Mouse (Mus musculus) embryo, embryonic 11.5 days (tissue): ENCODE data around the gene Neurl4.
A peak's percentile ranks its signal among the peaks of the same experiment; 100 is the strongest.

Source experiments
- DNase-seq: peaks from one replicate; pipeline ENCODE4 v3.0.0-alpha.2; 2012; ENCODE audit warnings: low read depth, low spot score

The Neurl4 gene

DNA sequence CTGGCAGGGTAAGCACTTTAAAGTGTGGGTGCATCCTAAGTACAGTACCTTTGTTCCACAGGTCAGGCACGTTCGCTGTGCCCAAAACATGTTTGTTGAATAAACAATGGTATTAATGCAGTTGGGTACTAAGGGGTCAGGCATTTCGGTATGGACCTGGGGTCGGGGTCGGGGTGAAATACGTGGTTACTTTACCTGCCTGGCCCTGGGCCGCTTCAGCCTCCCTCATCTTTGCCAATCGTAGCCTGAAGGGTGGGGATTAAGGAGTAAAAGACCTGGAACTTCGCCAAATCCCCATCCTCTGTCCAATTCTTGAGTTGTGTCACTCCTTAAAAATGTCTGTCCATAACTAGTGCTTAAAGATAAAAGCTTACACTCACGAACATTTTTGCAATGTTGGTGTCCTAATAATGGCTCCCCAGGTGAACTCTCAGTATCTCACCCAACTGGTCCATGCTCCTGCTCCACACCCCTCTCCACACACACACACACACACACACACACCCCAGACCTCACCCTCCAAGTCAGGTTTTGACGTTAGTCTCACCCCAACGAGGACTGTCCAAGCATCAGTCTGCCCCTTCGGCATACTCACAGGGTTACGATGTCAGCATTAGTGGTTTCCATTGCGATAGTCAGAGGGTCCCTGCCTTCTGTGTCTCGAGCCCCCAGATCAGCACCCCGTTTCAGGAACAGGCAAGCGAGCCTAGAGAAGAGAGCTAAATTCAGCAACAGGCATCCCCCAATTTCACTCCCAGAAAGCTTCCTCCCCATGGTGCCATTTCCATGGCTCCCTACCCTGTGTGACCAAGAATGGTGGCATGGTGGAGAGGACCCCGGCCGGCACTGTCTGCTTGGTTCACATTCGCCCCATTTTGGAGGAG, 18.8 kb upstream of the Neurl4 start:
- DNase-seq, result no peak

DNA sequence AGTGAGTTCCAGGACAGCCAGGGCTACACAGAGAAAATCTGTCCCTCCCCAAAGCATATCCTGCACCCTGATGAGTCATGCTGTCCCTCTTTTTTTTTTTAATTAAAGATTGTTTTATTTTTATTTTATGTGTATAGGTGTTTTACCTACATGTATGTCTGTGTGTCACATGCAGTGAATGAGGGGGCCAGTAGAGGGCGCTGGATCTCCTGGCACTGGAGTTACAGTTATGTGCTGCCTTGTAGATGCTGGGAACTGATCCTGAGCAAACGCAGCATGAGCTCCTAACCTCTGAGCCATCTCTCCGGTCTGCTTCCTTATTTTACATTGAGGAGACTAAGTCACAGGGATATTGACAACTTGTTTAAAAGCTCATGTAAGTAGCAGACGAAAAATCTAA, 17.8 kb upstream of the Neurl4 start:
- no peak for DNase-seq

DNA sequence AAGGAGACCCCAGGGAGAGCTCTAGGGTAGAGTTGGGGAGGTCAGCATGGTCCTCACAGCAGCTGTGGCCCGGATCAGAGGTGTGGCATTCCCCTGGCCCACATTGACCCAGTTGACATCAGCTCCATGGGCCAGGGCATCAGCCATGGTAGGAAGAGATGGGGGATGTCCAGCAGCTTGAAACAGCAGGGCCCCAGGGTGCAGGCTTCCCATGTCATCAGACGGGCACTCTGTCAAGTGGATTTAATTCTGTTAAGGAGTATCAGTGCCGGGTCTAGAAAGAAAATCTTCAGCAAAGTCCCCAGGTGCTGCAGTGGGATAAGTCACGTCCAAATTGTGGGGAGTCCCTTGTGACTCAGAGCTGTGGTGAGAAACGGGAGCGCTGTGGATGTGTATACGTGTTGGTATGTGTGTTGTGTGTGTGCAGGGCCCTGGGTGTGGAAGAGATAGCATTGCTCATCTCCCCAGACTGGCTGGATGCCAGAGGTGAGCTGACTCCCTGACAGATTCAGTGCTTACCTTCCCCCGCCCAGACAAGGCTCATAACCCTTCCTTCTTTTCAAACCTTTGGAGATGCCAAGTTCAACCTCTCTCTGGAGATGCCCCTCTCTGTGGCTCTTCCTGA, 17.2 kb upstream of the Neurl4 start:
- DNase-seq, result no peak

DNA sequence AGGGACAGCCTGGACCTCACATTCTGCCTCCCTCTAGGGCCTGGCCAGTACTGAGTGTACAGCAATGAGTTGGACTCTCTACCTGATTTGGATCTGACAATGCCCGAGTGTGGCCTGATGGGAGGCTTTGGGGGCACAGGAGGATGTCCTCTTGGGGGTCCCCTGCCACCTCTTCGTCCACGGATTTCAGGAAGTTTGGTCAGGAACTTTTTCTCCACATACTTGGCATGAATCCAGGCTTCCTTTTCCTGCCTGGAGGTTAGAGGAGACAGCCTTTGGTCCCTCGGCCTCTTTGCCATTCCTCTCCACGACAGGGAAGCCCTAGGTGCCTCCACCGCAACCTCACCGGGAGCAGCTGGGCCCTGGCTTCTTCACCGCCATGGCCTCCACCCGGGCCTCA, 16.6 kb upstream of the Neurl4 start:
- no peak for DNase-seq

DNA sequence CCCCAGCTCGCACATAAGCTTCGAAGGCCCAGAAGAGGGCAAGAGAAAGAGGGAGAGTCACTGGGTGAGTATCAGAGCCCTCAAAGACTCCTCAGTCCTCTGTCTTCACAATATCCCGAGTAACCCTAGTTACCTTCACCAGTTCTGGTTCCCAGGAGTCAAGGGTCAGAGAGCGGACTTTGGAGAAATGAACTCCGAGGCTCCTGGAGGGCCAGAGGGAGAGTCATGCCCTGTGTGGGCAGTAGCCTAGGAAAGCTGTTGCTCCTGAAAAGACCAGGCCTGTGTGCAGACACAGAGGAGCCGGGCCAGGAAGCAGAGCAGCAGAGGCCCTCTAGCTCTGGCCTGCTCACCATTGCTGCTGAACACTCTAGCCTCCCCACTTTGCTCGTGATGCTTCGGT, 16.2 kb upstream of the Neurl4 start:
- no peak for DNase-seq

DNA sequence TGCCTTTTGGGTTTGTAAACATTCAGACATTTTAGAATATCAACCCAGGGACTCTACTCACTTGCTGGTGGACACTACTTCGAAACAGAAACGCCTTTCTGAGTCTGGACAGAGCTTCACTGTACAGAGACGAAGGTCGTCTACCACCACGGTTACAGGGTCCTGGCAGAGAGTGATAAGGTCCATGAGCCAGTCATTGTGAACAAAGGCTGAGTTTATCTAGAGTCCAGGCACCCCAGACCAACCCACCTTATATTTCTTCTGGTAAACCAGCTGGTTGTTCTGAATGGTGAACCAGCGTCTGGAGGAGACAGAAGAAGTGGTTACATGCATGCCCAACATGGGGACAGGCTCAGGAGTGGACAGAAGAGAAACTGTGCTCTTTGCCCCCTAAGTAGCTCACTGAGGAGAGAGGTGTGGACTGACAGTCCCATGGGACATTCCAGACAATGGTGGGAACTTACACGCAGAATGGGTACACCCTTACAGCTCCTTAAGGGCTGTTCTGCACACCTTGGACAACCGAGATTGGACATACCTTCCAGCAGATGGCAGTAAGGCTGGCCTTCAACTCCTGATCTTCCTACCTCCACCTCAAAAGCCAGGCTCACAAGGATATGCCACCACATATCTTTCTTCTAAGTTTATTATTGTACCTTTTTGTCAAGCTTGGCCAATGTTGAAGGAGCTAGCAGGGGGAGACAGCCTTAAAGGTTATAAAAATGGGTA, 13.8 kb upstream of the Neurl4 start:
- no peak for DNase-seq

DNA sequence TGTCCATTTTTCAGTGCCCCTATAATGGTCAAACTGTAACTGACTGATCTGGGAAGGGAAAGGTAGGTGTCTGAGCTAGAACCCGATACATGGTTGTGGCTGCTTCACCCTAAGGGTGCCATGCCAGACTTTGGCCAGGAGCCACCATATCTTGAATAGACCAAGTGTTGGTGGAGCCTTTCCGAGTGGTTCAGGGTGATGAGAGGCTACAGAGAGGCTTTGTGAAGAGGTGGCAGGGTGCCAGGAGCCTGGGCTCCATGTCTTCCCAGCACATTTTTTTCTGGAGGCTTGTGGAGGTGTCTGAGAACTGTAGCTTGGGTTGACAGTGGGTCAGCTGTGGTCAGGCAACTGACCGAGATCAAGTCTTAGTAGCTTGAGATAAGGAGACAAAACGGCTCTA, 9.4 kb upstream of the Neurl4 start:
- DNase-seq, result no peak

DNA sequence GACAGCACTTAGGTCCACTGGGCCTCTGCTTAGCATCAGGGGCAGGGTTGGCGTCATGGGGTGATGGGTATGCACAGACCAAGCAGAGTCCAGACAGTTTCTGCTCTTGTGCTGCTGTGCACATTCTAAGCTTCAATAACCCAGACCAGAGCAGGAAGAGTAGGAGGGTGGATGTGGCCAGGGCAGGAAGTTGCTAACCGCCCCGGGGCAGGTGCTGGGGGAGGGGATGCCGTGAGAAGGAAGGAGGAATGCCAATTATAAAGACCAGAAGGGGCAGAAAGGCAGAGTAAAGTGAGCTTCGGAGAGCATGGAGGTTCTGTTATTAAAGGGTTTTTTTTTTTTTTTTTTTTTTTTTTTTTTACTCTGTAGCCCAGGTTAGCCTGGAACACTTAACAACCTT, 6.2 kb upstream of the Neurl4 start:
- DNase-seq, result no peak

DNA sequence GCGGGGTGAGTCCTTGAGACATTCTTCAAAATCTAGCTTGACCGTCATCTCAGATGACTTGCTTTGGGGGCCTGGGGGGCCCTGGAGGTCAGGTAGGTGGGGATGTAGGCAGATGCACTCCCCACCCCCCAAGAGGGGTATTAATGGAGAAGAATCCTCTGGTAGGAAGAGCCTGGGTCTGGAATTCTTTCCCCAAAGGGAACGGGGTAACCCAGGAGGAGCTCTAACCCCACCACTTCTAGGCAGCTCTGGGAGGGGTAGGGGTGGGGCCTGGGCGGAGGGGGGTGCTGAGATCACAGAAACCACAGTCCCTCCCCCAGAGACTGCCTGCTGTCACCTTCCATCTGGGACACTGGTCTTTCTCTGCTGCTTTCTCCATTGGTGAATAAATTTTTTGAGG, 5.6 kb upstream of the Neurl4 start, which contains the start of gene Acap1:
TSS of gene Acap1 (minus strand) at position 249 of the 400 bp plus-strand sequence.
- no peak for DNase-seq

DNA sequence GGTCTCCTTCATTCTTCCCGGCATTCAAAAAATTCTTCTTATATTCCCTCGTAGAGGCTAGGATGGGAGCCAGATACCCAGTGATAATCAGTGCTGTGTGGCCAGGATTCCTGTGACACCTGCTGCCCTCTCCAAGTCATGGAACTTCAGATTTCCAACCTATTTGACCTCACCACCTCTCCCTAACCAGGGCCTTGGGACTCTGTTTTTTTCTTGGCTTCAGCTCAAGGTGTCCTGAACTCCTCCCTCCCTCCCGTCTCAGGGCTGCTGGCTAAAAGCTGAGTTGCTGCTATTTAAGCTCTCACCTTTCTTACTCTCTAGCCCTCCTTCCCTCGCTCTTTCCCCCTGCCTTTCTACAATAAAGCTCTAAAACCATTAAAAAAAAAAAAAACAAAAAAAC, 1.0 kb upstream of the Neurl4 start:
- DNase-seq, result no peak

DNA sequence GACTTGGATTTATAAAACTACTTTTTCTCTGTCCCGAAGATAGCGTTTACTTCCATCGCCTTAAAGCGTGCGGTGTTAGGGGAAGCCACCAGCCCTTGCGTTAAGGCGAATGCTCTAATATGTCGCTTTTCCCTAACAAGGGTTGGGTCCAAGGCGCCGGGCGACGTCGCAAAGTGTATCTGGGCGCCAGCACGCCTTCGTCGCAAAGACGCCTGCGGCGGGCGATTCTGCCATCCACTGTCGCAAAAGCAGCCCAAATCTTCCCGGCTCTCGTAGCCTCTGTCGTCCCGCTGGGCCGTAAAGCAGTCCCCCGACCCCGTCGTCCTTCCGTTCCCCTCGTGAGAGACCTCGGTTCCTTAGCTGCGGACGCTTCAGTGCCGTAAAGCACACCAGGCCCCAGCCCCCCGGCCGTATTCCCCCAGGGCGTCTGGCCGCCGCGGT, 554 bp downstream of the Neurl4 start:
- peak; percentile 92 for DNase-seq

DNA sequence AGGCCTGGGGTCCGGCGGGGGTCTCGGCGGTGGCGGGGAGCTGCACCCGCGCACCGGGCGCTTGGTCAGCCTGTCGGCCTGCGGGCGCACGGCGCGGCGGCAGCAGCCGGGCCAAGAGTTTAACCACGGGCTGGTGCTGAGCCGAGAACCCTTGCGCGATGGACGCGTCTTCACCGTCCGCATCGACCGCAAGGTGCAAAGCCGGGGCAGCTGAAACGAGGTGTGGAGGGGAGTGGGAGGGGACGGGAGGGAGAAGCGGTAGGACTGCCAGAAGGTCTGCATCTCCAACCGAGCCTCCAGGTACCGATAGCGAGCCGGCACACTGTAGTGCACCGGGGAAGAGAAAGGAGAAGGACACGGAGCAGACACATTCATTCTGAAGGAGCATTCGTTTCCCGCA, 1.1 kb downstream of the Neurl4 start:
- DNase-seq, result no peak

DNA sequence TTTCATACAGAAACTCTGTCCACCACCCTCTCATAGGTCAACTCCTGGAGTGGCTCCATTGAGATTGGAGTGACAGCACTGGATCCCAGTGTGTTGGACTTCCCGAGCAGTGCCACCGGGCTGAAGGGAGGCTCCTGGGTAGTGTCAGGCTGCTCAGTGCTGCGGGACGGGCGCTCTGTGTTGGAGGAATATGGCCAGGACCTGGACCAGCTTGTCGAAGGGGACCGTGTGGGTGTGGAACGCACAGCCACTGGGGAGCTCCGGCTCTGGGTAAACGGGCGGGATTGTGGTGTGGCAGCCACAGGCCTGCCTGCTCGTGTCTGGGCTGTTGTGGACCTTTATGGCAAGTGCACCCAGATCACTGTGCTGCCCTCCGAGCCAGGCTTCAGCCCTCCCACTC, 2.1 kb downstream of the Neurl4 start:
- no peak for DNase-seq

DNA sequence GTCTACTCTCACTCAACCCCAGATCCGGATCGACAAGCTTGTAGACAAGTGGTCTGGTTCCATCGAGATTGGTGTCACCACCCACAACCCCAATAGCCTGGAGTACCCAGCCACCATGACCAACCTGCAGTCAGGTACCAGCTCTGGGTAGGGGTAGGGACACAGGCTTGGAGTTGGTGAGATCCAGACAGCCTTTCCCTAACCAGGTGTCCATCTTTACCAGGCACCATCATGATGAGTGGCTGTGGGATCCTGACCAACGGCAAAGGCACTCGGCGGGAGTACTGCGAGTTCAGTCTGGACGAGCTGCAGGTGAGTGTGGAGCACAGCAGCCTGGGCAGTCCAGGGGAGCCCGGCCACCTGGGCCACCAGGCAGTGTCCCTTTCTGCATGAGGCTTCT, 3.4 kb downstream of the Neurl4 start:
- no peak for DNase-seq

DNA sequence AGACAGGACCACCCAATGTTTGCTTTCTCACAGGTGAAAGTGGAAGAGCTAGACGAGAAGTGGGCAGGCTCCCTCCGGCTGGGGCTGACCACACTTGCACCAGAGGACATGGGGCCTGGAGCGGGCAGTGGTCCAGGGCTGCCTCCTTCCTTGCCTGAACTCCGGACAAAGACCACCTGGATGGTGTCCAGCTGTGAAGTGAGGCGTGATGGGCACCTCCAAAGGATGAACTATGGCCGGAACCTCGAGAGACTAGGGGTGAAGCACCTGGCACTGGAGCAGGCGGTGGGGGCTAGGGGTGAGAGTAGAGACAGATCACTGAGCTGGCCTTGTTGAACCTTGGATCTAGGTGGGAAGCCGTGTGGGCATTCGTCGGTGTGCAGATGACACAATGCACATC, 7.8 kb downstream of the Neurl4 start:
- DNase-seq, result no peak

DNA sequence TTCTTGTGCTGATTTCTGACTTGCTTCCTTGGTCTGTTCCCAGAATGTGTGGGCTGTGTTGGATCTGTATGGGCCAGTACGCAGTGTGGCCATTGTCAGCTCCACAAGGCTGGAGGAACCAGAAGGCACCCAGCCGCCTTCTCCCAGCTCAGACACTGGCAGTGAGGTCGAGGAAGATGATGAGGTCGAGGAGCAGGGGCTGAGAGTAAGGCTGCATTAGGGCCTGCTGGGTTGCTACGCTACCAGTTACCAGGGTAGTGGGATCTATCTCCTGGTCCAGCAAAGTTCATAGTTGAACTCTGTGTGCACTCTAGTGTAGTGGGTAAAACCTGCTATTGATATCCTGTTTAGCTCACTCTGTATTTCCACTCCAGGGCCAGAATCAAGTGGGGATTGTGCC, 8.3 kb downstream of the Neurl4 start:
- no peak for DNase-seq

DNA sequence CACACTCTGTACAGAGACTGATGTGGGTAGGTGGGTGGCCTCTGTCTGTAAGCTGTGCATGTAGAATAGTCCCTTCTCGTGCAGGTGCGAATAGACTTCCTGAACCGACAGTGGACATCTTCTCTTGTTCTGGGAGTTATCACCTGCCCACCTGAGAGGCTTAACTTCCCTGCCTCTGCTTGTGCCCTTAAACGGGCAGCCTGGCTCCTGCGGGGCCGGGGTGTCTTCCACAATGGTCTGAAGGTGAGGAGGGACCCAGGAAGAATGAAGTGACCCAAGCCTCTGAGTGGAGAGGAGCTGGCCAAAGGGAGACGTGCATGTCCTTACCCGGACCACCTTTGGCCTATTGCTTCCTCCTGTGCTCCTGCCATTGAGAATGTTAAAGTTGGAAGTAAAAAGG, 9.3 kb downstream of the Neurl4 start:
- DNase-seq, result no peak

DNA sequence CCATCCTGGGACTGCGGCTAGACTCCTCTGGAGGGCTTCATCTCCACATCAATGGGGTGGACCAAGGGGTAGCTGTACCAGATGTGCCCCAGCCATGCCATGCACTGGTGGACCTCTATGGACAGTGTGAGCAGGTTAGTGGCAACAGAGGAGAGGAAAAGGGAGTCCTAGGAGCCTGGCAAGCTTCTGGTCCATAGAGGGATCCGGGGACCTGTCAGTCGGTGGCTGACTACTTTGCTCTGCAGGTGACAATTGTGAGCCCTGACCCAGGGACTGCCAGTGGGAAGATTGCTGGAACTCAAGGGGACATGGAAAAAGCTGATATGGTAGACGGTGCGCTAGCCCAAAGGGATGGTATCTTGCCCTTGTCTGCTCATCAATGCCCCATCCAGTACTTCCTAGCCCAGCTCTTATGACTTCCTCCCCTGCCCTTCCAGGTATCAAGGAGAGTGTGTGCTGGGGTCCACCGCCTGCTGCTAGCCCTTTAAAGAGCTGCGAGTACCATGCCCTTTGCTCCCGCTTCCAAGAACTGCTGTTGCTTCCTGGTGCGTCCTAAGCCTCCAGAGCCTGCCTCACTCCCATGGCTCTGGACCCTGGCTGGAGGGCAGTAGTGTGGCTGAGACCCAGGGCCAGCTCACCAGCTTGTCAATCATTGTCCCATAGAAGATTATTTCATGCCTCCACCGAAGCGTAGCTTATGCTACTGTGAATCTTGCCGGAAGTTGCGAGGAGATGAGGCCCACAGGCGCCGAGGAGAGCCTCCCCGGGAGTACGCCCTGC, 10.1 kb downstream of the Neurl4 start:
- DNase-seq, result no peak

DNA sequence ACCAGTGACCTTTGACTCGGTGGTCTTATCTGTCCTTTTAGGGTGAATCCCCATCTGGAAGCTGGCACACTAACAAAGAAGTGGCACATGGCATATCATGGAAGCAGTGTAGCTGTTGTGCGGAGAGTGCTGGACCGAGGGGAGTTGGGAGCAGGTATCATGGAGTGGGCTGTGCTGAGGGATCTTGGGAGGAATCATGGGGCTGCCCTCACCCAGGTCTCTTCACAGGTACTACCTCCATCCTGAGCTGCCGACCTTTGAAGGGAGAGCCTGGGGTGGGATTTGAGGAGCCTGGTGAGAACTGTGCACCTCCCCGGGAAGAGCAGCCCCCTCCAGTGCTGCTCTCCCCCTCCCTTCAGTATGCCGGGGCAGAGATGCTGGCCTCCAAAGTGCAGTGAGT, 10.8 kb downstream of the Neurl4 start:
- no peak for DNase-seq

DNA sequence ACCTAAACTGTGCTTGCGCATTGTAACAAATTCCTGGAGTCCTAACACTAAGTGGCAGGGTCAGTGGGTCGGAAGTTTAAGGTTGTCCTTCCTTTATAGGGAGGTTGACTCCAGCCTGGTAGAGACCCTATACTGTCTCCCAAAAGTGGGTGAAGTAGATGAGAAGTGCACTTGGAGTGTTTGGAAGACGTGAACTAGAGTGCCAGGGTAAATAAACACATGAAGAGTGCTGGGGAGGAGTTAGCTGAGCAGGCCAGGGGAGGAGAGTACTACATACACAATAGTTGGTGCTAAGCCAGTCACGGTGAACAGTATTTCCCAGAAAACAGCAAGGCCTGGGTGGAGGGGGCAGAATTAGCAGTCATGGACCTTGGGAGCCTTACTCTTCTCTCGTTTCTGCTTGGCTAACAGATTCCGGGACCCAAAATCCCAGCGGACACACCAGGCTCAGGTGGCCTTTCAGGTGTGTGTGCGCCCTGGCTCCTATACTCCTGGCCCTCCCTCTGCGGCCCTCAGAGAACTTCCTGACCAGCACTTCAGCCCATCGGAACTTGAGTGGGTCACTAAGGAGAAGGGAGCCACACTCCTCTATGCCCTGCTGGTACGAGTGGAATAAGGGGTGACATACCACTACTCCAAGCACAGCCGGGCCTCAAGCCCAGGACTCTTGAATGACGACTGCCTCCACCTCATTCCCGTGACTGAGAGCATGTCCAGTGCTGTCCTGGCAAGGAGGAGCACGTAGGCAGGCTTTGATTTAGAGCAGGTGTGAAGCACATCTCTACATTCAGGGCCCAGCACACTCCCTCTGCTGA, 12.1 kb downstream of the Neurl4 start:
- no peak for DNase-seq
